Mouse (Mus musculus): ENCODE measurements around the gene 1600012H06Rik. TPM values are rescaled to one million over a fixed set of nuclear protein-coding genes. Genes with fewer than 3 reads are reported as not detected.
"Not testable (repeated sequence)": the region's sequence is repeated elsewhere in the genome, so short reads cannot be mapped to it uniquely, and the experiment has no call there.

The 1600012H06Rik gene
- polyA plus RNA-seq, 1 experiment from 2014 or later: 39.0 TPM

DNA sequence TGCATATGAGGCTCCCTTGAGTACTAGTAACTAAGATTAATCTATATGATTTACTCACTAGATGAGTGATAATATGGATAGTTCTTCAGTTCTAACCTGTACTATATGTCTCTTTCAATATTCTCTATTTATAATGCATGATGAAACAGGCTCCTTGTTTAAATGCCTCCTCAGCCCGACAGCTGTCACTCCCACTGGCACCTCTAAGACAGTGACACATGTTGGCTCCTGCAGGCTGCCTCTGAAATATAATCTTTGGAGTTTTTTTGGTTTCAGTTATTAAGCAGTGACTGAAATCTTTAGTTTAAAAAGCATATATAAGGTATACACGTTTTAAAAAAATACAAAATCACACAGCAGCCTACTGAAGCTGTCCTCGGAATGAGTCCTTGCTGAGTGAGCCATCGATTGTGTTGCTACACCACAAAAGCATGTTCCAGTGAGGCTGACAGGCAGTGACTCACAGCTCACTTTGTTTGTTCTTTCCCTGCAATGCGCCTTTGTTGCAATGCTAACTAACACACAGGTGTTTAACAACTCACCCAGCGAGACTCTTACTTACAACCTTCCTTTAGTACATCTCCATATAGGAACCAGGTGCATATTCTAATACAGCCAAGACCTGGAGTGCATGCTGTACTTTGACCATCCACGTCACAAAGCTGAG lies 6.3 kb downstream of the 1600012H06Rik start:
- Histone ChIP-seq H3K36me3 (ENCODE audit: control insufficient read depth, insufficient read depth, low read length) (peaks cover 7% of the 10 kb centered on the region), H3K27ac (replicated peaks) (no peak overlapping the region), H3K4me3 (ENCODE audit: low read depth, low read length) (no peak overlapping the region), H3K9me3 (ENCODE audit: control insufficient read depth, low read length) (no peaks in the 10 kb centered on the region), H3K4me2 (replicated peaks; ENCODE audit: low read depth) (no peak overlapping the region), H3K9ac (ENCODE audit: low read length) (no peak overlapping the region), H3K27me3 (ENCODE audit: control insufficient read depth, insufficient read depth, low read length) (no peaks in the 10 kb centered on the region), H3K4me1 (replicated peaks; ENCODE audit: control insufficient read depth, insufficient read depth) (no peaks in the 10 kb centered on the region)
- DNase-seq (ENCODE audit: low spot score) (peak; percentile 46), ATAC-seq (ENCODE audit: low FRiP score, low TSS enrichment) (peak; percentile 83)
- 62% methylated on average over 7 of the region's 7 CpGs for WGBS
- TF ChIP-seq EP300 (optimal IDR thresholded peaks at IDR 0.05): no peak
- TF ChIP-seq CTCF (IDR thresholded peaks at IDR 0.05; ENCODE audit: low read depth): no peak

DNA sequence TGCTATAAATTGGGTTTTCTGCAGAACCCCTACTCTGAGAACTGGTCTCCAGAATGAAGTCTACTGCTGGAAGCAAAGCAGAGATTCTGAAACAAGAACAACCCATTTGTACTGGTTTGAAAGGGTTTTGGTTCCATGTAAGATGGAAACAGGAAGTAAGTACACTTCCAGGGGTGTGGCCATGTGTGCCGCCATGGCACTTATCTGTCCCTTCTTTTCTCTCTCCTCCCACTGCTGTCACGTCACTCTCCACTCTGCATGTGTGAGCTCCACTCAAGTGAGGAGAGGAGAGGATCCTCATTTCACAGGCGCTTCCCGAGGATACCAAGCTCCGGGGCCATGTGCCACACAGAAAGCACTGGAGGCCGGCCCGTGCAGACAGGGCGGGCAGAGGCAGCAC lies 10.5 kb downstream of the 1600012H06Rik start:
- H3K27ac ChIP-seq (replicated peaks): no peak overlapping the region
- no peak for TF ChIP-seq CTCF (IDR thresholded peaks at IDR 0.05; ENCODE audit: low read depth)
- no peak for TF ChIP-seq EP300 (optimal IDR thresholded peaks at IDR 0.05)
- H3K4me2 ChIP-seq (replicated peaks; ENCODE audit: low read depth): no peak overlapping the region
- H3K36me3 ChIP-seq (ENCODE audit: control insufficient read depth, insufficient read depth, low read length): peaks cover 10% of the 10 kb centered on the region
- WGBS: 82% methylated on average over 8 of the region's 8 CpGs
- H3K4me3 ChIP-seq (ENCODE audit: low read depth, low read length): no peak overlapping the region
- no peak for DNase-seq (ENCODE audit: low spot score)
- no peak overlapping the region for H3K9ac ChIP-seq (ENCODE audit: low read length)
- H3K27me3 ChIP-seq (ENCODE audit: control insufficient read depth, insufficient read depth, low read length): no peaks in the 10 kb centered on the region
- ATAC-seq (ENCODE audit: low FRiP score, low TSS enrichment): peak; percentile 48; the same call in 1 of the 2 replicates
- H3K9me3 ChIP-seq (ENCODE audit: control insufficient read depth, low read length): no peaks in the 10 kb centered on the region
- H3K4me1 ChIP-seq (replicated peaks; ENCODE audit: control insufficient read depth, insufficient read depth): no peaks in the 10 kb centered on the region

- H3K9me3 ChIP-seq (ENCODE audit: control insufficient read depth, low read length): no peaks in the 10 kb centered on the region
- ATAC-seq (ENCODE audit: low FRiP score, low TSS enrichment): no peak
- no peaks in the 10 kb centered on the region for H3K27me3 ChIP-seq (ENCODE audit: control insufficient read depth, insufficient read depth, low read length)
- H3K9ac ChIP-seq (ENCODE audit: low read length): no peak overlapping the region
- H3K36me3 ChIP-seq (ENCODE audit: control insufficient read depth, insufficient read depth, low read length): peaks cover 6% of the 10 kb centered on the region
- no peak overlapping the region for H3K27ac ChIP-seq (replicated peaks)
- TF ChIP-seq EP300 (optimal IDR thresholded peaks at IDR 0.05) (no peak), CTCF (IDR thresholded peaks at IDR 0.05; ENCODE audit: low read depth) (no peak)
- no peak for DNase-seq (ENCODE audit: low spot score)
- H3K4me3 ChIP-seq (ENCODE audit: low read depth, low read length): no peak overlapping the region
- peaks cover 2% of the 10 kb centered on the region; the same call in 1 of the 2 replicates for H3K4me1 ChIP-seq (replicated peaks; ENCODE audit: control insufficient read depth, insufficient read depth)
- WGBS: 85% methylated on average over 5 of the region's 5 CpGs
- no peak overlapping the region for H3K4me2 ChIP-seq (replicated peaks; ENCODE audit: low read depth)
These were observed 15.8 kb downstream of the 1600012H06Rik start for GRCm38 (mm10) chr17:14958686-14959327.

GRCm38 (mm10) chr17:14959979-14960378 lies 17.0 kb downstream of the 1600012H06Rik start:
- peak overlapping the region; percentile 50 for H3K4me2 ChIP-seq (replicated peaks; ENCODE audit: low read depth)
- H3K27ac ChIP-seq (replicated peaks): no peak overlapping the region
- 25% methylated on average over 3 of the region's 3 CpGs for WGBS
- no peaks in the 10 kb centered on the region for H3K36me3 ChIP-seq (ENCODE audit: control insufficient read depth, insufficient read depth, low read length)
- H3K4me1 ChIP-seq (replicated peaks; ENCODE audit: control insufficient read depth, insufficient read depth): peaks cover 2% of the 10 kb centered on the region; the same call in 1 of the 2 replicates
- DNase-seq (ENCODE audit: low spot score): no peak
- no peaks in the 10 kb centered on the region for H3K27me3 ChIP-seq (ENCODE audit: control insufficient read depth, insufficient read depth, low read length)
- no peaks in the 10 kb centered on the region for H3K9me3 ChIP-seq (ENCODE audit: control insufficient read depth, low read length)
- ATAC-seq (ENCODE audit: low FRiP score, low TSS enrichment): 0 out of 2 replicates have a peak, but pooled peaks have one; percentile 46
- H3K4me3 ChIP-seq (ENCODE audit: low read depth, low read length): peak overlapping the region; percentile 28
- peak overlapping the region; percentile 38; the same call in 1 of the 2 replicates for H3K9ac ChIP-seq (ENCODE audit: low read length)
- TF ChIP-seq CTCF (IDR thresholded peaks at IDR 0.05; ENCODE audit: low read depth) (no peak), EP300 (optimal IDR thresholded peaks at IDR 0.05) (no peak)

DNA sequence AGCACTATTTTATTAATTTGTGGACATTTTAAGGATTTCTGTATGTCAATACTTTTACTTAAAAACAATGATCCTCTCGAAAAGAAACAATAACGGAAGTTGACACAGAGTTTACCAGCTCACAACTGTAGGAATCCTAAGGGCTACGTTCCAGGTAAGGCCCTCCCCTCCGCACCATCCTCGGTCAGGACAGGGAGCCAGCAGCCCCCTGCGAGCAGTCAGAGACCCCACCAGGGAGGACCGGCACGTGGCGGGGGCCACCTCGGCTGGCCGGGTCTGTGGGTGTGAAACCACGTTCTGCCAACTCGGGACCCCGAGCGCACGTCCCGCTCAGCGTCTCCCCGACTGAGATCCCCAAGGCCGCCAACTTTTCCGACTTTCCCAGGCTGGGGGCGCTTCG lies 17.5 kb downstream of the 1600012H06Rik start:
- Histone ChIP-seq H3K27me3 (ENCODE audit: control insufficient read depth, insufficient read depth, low read length) (no peaks in the 10 kb centered on the region), H3K4me2 (replicated peaks; ENCODE audit: low read depth) (peak overlapping the region; percentile 88), H3K4me3 (ENCODE audit: low read depth, low read length) (peak overlapping the region; percentile 62), H3K36me3 (ENCODE audit: control insufficient read depth, insufficient read depth, low read length) (no peaks in the 10 kb centered on the region), H3K27ac (replicated peaks) (peak overlapping the region; percentile 40; the same call in 1 of the 2 replicates), H3K4me1 (replicated peaks; ENCODE audit: control insufficient read depth, insufficient read depth) (peaks cover 2% of the 10 kb centered on the region; the same call in 1 of the 2 replicates), H3K9me3 (ENCODE audit: control insufficient read depth, low read length) (no peaks in the 10 kb centered on the region), H3K9ac (ENCODE audit: low read length) (peak overlapping the region; percentile 72)
- peak; percentile 31 for DNase-seq (ENCODE audit: low spot score)
- TF ChIP-seq CTCF (IDR thresholded peaks at IDR 0.05; ENCODE audit: low read depth) (no peak), EP300 (optimal IDR thresholded peaks at IDR 0.05) (no peak)
- ATAC-seq (ENCODE audit: low FRiP score, low TSS enrichment): peak; percentile 14; the same call in 1 of the 2 replicates
- WGBS: under 1% methylated on average over 19 of the region's 23 CpGs

GRCm38 (mm10) chr17:14960951-14961556 lies 18.1 kb downstream of the 1600012H06Rik start, which contains the start of gene Phf10:
Gene Phf10 (minus strand): TSS chr17:14961273.
- Histone ChIP-seq H3K9ac (ENCODE audit: low read length) (peak within 1 kb of the TSS; percentile 72), H3K4me3 (ENCODE audit: low read depth, low read length) (peak within 1 kb of the TSS; percentile 62), H3K4me2 (replicated peaks; ENCODE audit: low read depth) (peak within 1 kb of the TSS; percentile 88), H3K27ac (replicated peaks) (peak within 1 kb of the TSS; percentile 71)
- ATAC-seq (ENCODE audit: low FRiP score, low TSS enrichment) (peak; percentile 86), DNase-seq (ENCODE audit: low spot score) (peak; percentile 58)
- H3K4me1 ChIP-seq (replicated peaks; ENCODE audit: control insufficient read depth, insufficient read depth); H3K27me3 ChIP-seq (ENCODE audit: control insufficient read depth, insufficient read depth, low read length); H3K36me3 ChIP-seq (ENCODE audit: control insufficient read depth, insufficient read depth, low read length); H3K9me3 ChIP-seq (ENCODE audit: control insufficient read depth, low read length): not testable (repeated sequence)
- under 1% methylated on average over 43 of the region's 100 CpGs for WGBS

DNA sequence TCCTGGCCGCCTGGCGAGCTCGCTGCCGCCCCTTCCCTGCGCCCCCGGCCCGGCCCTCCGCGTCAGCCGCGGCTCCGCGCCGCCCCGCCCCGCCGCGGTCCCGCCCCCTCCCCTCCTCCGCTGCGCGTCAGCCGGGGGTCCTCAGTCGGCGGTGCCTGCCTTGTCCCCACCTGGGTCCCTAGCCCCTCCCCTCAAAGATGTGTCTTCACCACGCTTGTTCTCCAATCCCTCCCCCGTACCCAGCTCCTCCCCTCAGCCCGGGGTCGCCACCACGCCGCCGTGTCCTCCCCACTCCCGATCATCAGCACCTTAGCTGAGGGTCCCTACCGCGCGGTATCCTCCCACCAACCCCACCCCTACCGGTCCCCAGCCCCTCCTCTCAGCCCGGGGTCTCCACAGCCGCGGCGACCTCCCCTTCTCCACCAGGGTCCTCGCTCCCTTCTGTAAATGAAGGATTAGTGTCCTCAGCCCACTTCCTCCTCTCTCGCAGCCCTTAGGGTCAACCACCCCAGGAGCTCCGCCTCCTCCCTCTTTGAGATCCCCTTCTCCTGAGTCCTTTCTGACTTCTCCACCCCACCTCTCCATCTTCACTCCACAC lies 18.7 kb downstream of the 1600012H06Rik start:
- H3K36me3 ChIP-seq (ENCODE audit: control insufficient read depth, insufficient read depth, low read length); H3K4me1 ChIP-seq (replicated peaks; ENCODE audit: control insufficient read depth, insufficient read depth); DNase-seq (ENCODE audit: low spot score); H3K27me3 ChIP-seq (ENCODE audit: control insufficient read depth, insufficient read depth, low read length); H3K9ac ChIP-seq (ENCODE audit: low read length); H3K4me2 ChIP-seq (replicated peaks; ENCODE audit: low read depth); H3K27ac ChIP-seq (replicated peaks); H3K9me3 ChIP-seq (ENCODE audit: control insufficient read depth, low read length); H3K4me3 ChIP-seq (ENCODE audit: low read depth, low read length): not testable (repeated sequence)
- ATAC-seq (ENCODE audit: low FRiP score, low TSS enrichment): peak; percentile 79
- WGBS: no CpG with 5 or more reads among the region's 44 CpGs

DNA sequence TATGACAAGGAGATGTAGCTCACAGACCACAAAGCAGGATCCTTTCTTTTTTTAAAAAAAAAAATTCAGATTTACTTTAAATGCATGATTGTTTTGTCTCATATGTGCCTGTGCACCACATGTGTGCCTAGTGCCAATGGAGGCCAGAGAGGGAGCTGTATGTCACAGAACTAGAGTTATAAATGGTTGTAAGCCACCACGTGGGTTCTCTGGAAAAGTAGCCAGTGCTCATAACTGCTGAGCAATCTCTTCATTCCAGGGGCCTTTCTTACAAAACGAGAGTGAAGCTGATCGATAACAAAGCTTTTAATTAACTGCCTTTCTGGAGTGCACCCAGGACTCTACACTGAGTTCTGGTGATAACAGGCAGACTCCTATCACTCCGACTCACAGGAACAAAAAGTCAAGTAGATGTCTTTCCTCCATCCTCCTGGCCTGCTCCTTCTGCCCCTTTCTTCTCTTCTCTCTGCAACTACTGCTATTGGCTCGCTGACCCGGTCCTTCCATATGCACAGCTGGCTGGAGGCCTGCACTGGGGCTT lies 25.5 kb downstream of the 1600012H06Rik start:
- not testable (repeated sequence) for H3K36me3 ChIP-seq (ENCODE audit: control insufficient read depth, insufficient read depth, low read length); H3K4me3 ChIP-seq (ENCODE audit: low read depth, low read length); H3K27ac ChIP-seq (replicated peaks); H3K4me2 ChIP-seq (replicated peaks; ENCODE audit: low read depth); H3K9me3 ChIP-seq (ENCODE audit: control insufficient read depth, low read length); H3K9ac ChIP-seq (ENCODE audit: low read length); ATAC-seq (ENCODE audit: low FRiP score, low TSS enrichment); H3K4me1 ChIP-seq (replicated peaks; ENCODE audit: control insufficient read depth, insufficient read depth); DNase-seq (ENCODE audit: low spot score); H3K27me3 ChIP-seq (ENCODE audit: control insufficient read depth, insufficient read depth, low read length)
- no CpG with 5 or more reads among the region's 6 CpGs for WGBS

Measured in stomach, postnatal 0 days (tissue).